In genomic region chr8:104051540-104051882, GRCm38 (mm10) we compare ENCODE assay signal across 16 mouse cellular contexts. TPM values are rescaled to one million over a fixed set of nuclear protein-coding genes. Genes with fewer than 3 reads are reported as not detected.
A peak's percentile ranks its signal among the peaks of the same experiment; 100 is the strongest.
DNase-seq lines count a peak whose midpoint lies in the region; ATAC-seq and TF ChIP-seq lines count a peak whose summit lies in the region.
"Had no signal": no experiment of that assay in that cellular context is flagged by ENCODE, and none has a peak within 500 bp of the region (broad histone marks: within the 10 kb centered on the region; RNA-seq: fewer than 3 reads in every experiment).

No protein-coding gene starts in this region.

- H3K4me3 ChIP-seq in embryonic facial prominence, embryonic 13.5 days: no peak overlapping the region
- no peak overlapping the region for H3K4me3 ChIP-seq in embryonic facial prominence, embryonic 10.5 days
- H3K4me3 ChIP-seq in hindbrain, embryonic 11.5 days (ENCODE audit: low read depth, low read length): no peak overlapping the region
- H3K4me3 ChIP-seq in hindbrain, embryonic 12.5 days: no peak overlapping the region
- no peak overlapping the region for H3K4me3 ChIP-seq in midbrain, embryonic 11.5 days (ENCODE audit: low read depth, low read length)
- no peak overlapping the region for H3K4me3 ChIP-seq in midbrain, embryonic 14.5 days (replicated peaks; ENCODE audit: low read depth, low read length)
- H3K4me3 ChIP-seq in limb, embryonic 14.5 days (replicated peaks; ENCODE audit: low read length): no peak overlapping the region
- H3K4me3 ChIP-seq in heart, embryonic 10.5 days: no peak overlapping the region
- H3K4me3 ChIP-seq: embryonic facial prominence, embryonic 12.5 days; hindbrain, embryonic 10.5 days; left cerebral cortex, adult 2 months; liver, embryonic 12.5 days; myocyte; neural tube, embryonic 15.5 days; stomach, embryonic 15.5 days had no signal

- no peaks in the 10 kb centered on the region for H3K36me3 ChIP-seq in embryonic facial prominence, embryonic 13.5 days
- H3K36me3 ChIP-seq in embryonic facial prominence, embryonic 10.5 days (replicated peaks): no peaks in the 10 kb centered on the region
- H3K36me3 ChIP-seq in hindbrain, embryonic 11.5 days (ENCODE audit: control insufficient read depth, insufficient read depth, low read length): no peaks in the 10 kb centered on the region
- no peaks in the 10 kb centered on the region for H3K36me3 ChIP-seq in hindbrain, embryonic 12.5 days
- no peaks in the 10 kb centered on the region for H3K36me3 ChIP-seq in midbrain, embryonic 11.5 days (ENCODE audit: control insufficient read depth, insufficient read depth, low read length)
- no peaks in the 10 kb centered on the region for H3K36me3 ChIP-seq in midbrain, embryonic 14.5 days (ENCODE audit: control insufficient read depth, insufficient read depth, low read length)
- H3K36me3 ChIP-seq in limb, embryonic 14.5 days (ENCODE audit: control insufficient read depth, insufficient read depth, low read length): no peaks in the 10 kb centered on the region
- no peaks in the 10 kb centered on the region for H3K36me3 ChIP-seq in heart, embryonic 10.5 days
- H3K36me3 ChIP-seq: embryonic facial prominence, embryonic 12.5 days; hindbrain, embryonic 10.5 days; liver, embryonic 12.5 days; neural tube, embryonic 15.5 days; stomach, embryonic 15.5 days had no signal

- H3K9ac ChIP-seq in embryonic facial prominence, embryonic 13.5 days: 0 out of 2 replicates have a peak overlapping the region, but pooled peaks have one; percentile 32
- H3K9ac ChIP-seq in hindbrain, embryonic 11.5 days (ENCODE audit: low read depth, low read length): no peak overlapping the region
- H3K9ac ChIP-seq in hindbrain, embryonic 12.5 days: no peak overlapping the region
- no peak overlapping the region for H3K9ac ChIP-seq in midbrain, embryonic 11.5 days (ENCODE audit: low read length)
- H3K9ac ChIP-seq in midbrain, embryonic 14.5 days (replicated peaks; ENCODE audit: low read length): no peak overlapping the region
- H3K9ac ChIP-seq in limb, embryonic 14.5 days (ENCODE audit: low read depth, low read length, severe bottlenecking): no peak overlapping the region
- H3K9ac ChIP-seq: embryonic facial prominence, embryonic 12.5 days; liver, embryonic 12.5 days; neural tube, embryonic 15.5 days; stomach, embryonic 15.5 days had no signal

- no peak for DNase-seq in embryonic facial prominence, embryonic 10.5 days (ENCODE audit: low spot score)
- no peak for DNase-seq in hindbrain, embryonic 11.5 days (ENCODE audit: low spot score)
- DNase-seq in midbrain, embryonic 11.5 days (ENCODE audit: low spot score, missing footprints): no peak
- no peak for DNase-seq in midbrain, embryonic 14.5 days
- no peak for DNase-seq in limb, embryonic 14.5 days (ENCODE audit: low spot score)
- no peak for DNase-seq in heart, embryonic 10.5 days (ENCODE audit: low spot score)

- 42% methylated on average over 5 of the region's 5 CpGs for WGBS in embryonic facial prominence, embryonic 13.5 days
- 56% methylated on average over 5 of the region's 5 CpGs for WGBS in embryonic facial prominence, embryonic 10.5 days
- WGBS in hindbrain, embryonic 11.5 days: 62% methylated on average over 5 of the region's 5 CpGs
- WGBS in hindbrain, embryonic 12.5 days: 57% methylated on average over 5 of the region's 5 CpGs
- WGBS in midbrain, embryonic 11.5 days: 53% methylated on average over 5 of the region's 5 CpGs
- 62% methylated on average over 5 of the region's 5 CpGs for WGBS in midbrain, embryonic 14.5 days
- WGBS in limb, embryonic 14.5 days: 35% methylated on average over 5 of the region's 5 CpGs
- WGBS in heart, embryonic 10.5 days: 57% methylated on average over 5 of the region's 5 CpGs

- ATAC-seq in embryonic facial prominence, embryonic 13.5 days (ENCODE audit: insufficient number of reproducible peaks, insufficient read depth, low FRiP score, low TSS enrichment, low read depth): no peak
- 0 out of 2 replicates have a peak, but pooled peaks have one; percentile 49 for ATAC-seq in hindbrain, embryonic 11.5 days (ENCODE audit: low FRiP score)
- ATAC-seq in hindbrain, embryonic 12.5 days (ENCODE audit: low FRiP score): no peak
- peak; percentile 15; the same call in 1 of the 2 replicates for ATAC-seq in midbrain, embryonic 11.5 days (ENCODE audit: low FRiP score)
- ATAC-seq in midbrain, embryonic 14.5 days (ENCODE audit: low FRiP score, low TSS enrichment): no peak
- 0 out of 2 replicates have a peak, but pooled peaks have one; percentile 12 for ATAC-seq in limb, embryonic 14.5 days (ENCODE audit: low FRiP score, low read depth)
- ATAC-seq: liver, embryonic 12.5 days had no signal

- peaks cover 26% of the 10 kb centered on the region for H3K4me1 ChIP-seq in embryonic facial prominence, embryonic 13.5 days
- peaks cover 2% of the 10 kb centered on the region; the same call in 1 of the 2 replicates for H3K4me1 ChIP-seq in embryonic facial prominence, embryonic 10.5 days
- no peaks in the 10 kb centered on the region for H3K4me1 ChIP-seq in hindbrain, embryonic 11.5 days (replicated peaks; ENCODE audit: control insufficient read depth, insufficient read depth, low read length)
- no peaks in the 10 kb centered on the region for H3K4me1 ChIP-seq in hindbrain, embryonic 12.5 days
- H3K4me1 ChIP-seq in midbrain, embryonic 11.5 days (ENCODE audit: control insufficient read depth, insufficient read depth, low read length): no peaks in the 10 kb centered on the region
- H3K4me1 ChIP-seq in midbrain, embryonic 14.5 days (ENCODE audit: control insufficient read depth, insufficient read depth, low read length): 0 out of 2 replicates have a peak, but pooled peaks cover 2% of the 10 kb centered on the region
- H3K4me1 ChIP-seq in limb, embryonic 14.5 days (ENCODE audit: control insufficient read depth, insufficient read depth, low read length): peaks cover 5% of the 10 kb centered on the region; the same call in 1 of the 2 replicates
- H3K4me1 ChIP-seq in heart, embryonic 10.5 days: 0 out of 2 replicates have a peak, but pooled peaks cover 2% of the 10 kb centered on the region
- H3K4me1 ChIP-seq: embryonic facial prominence, embryonic 12.5 days; hindbrain, embryonic 10.5 days; liver, embryonic 12.5 days; stomach, embryonic 15.5 days had no signal

- no peak overlapping the region for H3K27ac ChIP-seq in embryonic facial prominence, embryonic 13.5 days
- H3K27ac ChIP-seq in embryonic facial prominence, embryonic 10.5 days (replicated peaks): no peak overlapping the region
- no peak overlapping the region for H3K27ac ChIP-seq in hindbrain, embryonic 11.5 days (ENCODE audit: low read depth, low read length)
- no peak overlapping the region for H3K27ac ChIP-seq in hindbrain, embryonic 12.5 days
- no peak overlapping the region for H3K27ac ChIP-seq in midbrain, embryonic 11.5 days (ENCODE audit: low read depth, low read length)
- H3K27ac ChIP-seq in midbrain, embryonic 14.5 days (replicated peaks; ENCODE audit: low read depth, low read length): no peak overlapping the region
- no peak overlapping the region for H3K27ac ChIP-seq in limb, embryonic 14.5 days (replicated peaks; ENCODE audit: low read depth, low read length)
- H3K27ac ChIP-seq in heart, embryonic 10.5 days: no peak overlapping the region
- H3K27ac ChIP-seq: embryonic facial prominence, embryonic 12.5 days; hindbrain, embryonic 10.5 days; liver, embryonic 12.5 days; neural tube, embryonic 15.5 days; stomach, embryonic 15.5 days had no signal

- H3K9me3 ChIP-seq in embryonic facial prominence, embryonic 13.5 days: 0 out of 2 replicates have a peak, but pooled peaks cover 5% of the 10 kb centered on the region
- no peaks in the 10 kb centered on the region for H3K9me3 ChIP-seq in embryonic facial prominence, embryonic 10.5 days
- no peaks in the 10 kb centered on the region for H3K9me3 ChIP-seq in hindbrain, embryonic 11.5 days (ENCODE audit: control insufficient read depth, low read length)
- H3K9me3 ChIP-seq in hindbrain, embryonic 12.5 days (replicated peaks): no peaks in the 10 kb centered on the region
- no peaks in the 10 kb centered on the region for H3K9me3 ChIP-seq in midbrain, embryonic 11.5 days (ENCODE audit: control insufficient read depth, low read length)
- H3K9me3 ChIP-seq in midbrain, embryonic 14.5 days (ENCODE audit: control insufficient read depth, low read length): no peaks in the 10 kb centered on the region
- no peaks in the 10 kb centered on the region for H3K9me3 ChIP-seq in limb, embryonic 14.5 days (ENCODE audit: control insufficient read depth, low read length)
- no peaks in the 10 kb centered on the region for H3K9me3 ChIP-seq in heart, embryonic 10.5 days
- H3K9me3 ChIP-seq: embryonic facial prominence, embryonic 12.5 days; hindbrain, embryonic 10.5 days; liver, embryonic 12.5 days; neural tube, embryonic 15.5 days; stomach, embryonic 15.5 days had no signal

- no peak for TF ChIP-seq POLR2A in limb, embryonic 14.5 days (IDR thresholded peaks at IDR 0.05; ENCODE audit: borderline replicate concordance, extremely low read depth, insufficient read depth, insufficient read length)

- H3K4me2 ChIP-seq in embryonic facial prominence, embryonic 13.5 days: no peak overlapping the region
- no peak overlapping the region for H3K4me2 ChIP-seq in hindbrain, embryonic 11.5 days (replicated peaks; ENCODE audit: low read depth, low read length)
- H3K4me2 ChIP-seq in hindbrain, embryonic 12.5 days (replicated peaks): no peak overlapping the region
- no peak overlapping the region for H3K4me2 ChIP-seq in midbrain, embryonic 11.5 days
- no peak overlapping the region for H3K4me2 ChIP-seq in midbrain, embryonic 14.5 days (ENCODE audit: low read length)
- H3K4me2 ChIP-seq in limb, embryonic 14.5 days (replicated peaks; ENCODE audit: low read depth, low read length, severe bottlenecking): no peak overlapping the region
- H3K4me2 ChIP-seq: liver, embryonic 12.5 days had no signal

- no peaks in the 10 kb centered on the region for H3K27me3 ChIP-seq in embryonic facial prominence, embryonic 13.5 days
- 0 out of 2 replicates have a peak, but pooled peaks cover 4% of the 10 kb centered on the region for H3K27me3 ChIP-seq in embryonic facial prominence, embryonic 10.5 days (replicated peaks; ENCODE audit: low read depth, poor library complexity, severe bottlenecking)
- no peaks in the 10 kb centered on the region for H3K27me3 ChIP-seq in hindbrain, embryonic 11.5 days (ENCODE audit: control insufficient read depth, insufficient read depth, low read length)
- H3K27me3 ChIP-seq in hindbrain, embryonic 12.5 days: no peaks in the 10 kb centered on the region
- no peaks in the 10 kb centered on the region for H3K27me3 ChIP-seq in midbrain, embryonic 11.5 days (ENCODE audit: control insufficient read depth, insufficient read depth, low read length)
- H3K27me3 ChIP-seq in midbrain, embryonic 14.5 days (ENCODE audit: control insufficient read depth, insufficient read depth, low read length): no peaks in the 10 kb centered on the region
- no peaks in the 10 kb centered on the region for H3K27me3 ChIP-seq in limb, embryonic 14.5 days (ENCODE audit: control insufficient read depth, insufficient read depth, low read length)
- peaks cover 6% of the 10 kb centered on the region; the same call in 1 of the 2 replicates for H3K27me3 ChIP-seq in heart, embryonic 10.5 days (ENCODE audit: insufficient read depth, poor library complexity, severe bottlenecking)
- H3K27me3 ChIP-seq: embryonic facial prominence, embryonic 12.5 days; liver, embryonic 12.5 days; neural tube, embryonic 15.5 days; stomach, embryonic 15.5 days had no signal

RNA-seq across cellular contexts. Expression of gene Cdh5, which starts 49.9 kb away (rescaled TPM):
- 25.1 and 28.3 TPM in 2 replicates for polyA plus RNA-seq in embryonic facial prominence, embryonic 13.5 days (2015; fragmentation: Nextera tagmentation; extraction: Ambion mirVana)
- polyA plus RNA-seq in embryonic facial prominence, embryonic 10.5 days (2016; fragmentation: Nextera tagmentation; extraction: Ambion mirVana): 15.4 and 15.6 TPM in 2 replicates
- 15.5 and 15.9 TPM in 2 replicates for polyA plus RNA-seq in hindbrain, embryonic 11.5 days (2014; fragmentation: Nextera tagmentation; extraction: Ambion mirVana)
- 16.2 and 20.6 TPM in 2 replicates for polyA plus RNA-seq in hindbrain, embryonic 12.5 days (2016; fragmentation: Nextera tagmentation; extraction: Ambion mirVana)
- polyA plus RNA-seq in midbrain, embryonic 11.5 days (2014; fragmentation: Nextera tagmentation; extraction: Ambion mirVana): 18.0 and 19.0 TPM in 2 replicates
- 5.3 and 12.7 TPM in 2 replicates for polyA plus RNA-seq in midbrain, embryonic 14.5 days (2014; fragmentation: Nextera tagmentation; extraction: Ambion mirVana)
- 58.0 and 62.1 TPM in 2 replicates for polyA plus RNA-seq in limb, embryonic 14.5 days (2012; rRNA removed)
- polyA plus RNA-seq in limb, embryonic 14.5 days (2014; fragmentation: Nextera tagmentation; extraction: Ambion mirVana): 34.1 and 34.6 TPM in 2 replicates
- 34.1 and 40.4 TPM in 2 replicates for polyA plus RNA-seq in heart, embryonic 10.5 days (2016; fragmentation: Nextera tagmentation; extraction: Ambion mirVana)
- polyA plus RNA-seq: Patski had no signal

Comparison
In these comparisons a context has a peak if more than half of its experiments do, and no peak if none do; other contexts are left out.
1. ATAC-seq: peak in hindbrain, embryonic 11.5 days (single experiment), midbrain, embryonic 11.5 days (single experiment) and limb, embryonic 14.5 days (single experiment); none in embryonic facial prominence, embryonic 13.5 days (single experiment), hindbrain, embryonic 12.5 days (single experiment) and midbrain, embryonic 14.5 days (single experiment).